Mouse (Mus musculus) cerebellum, postnatal 25 days (tissue): ENCODE data around the gene Galr2.

Experiments used
- DNase-seq, 2 experiments: peaks; one replicate each; pipeline ENCODE4 v3.0.0; 2021; ENCODE audit warnings: mixed read lengths in 2 of 2

Gene Galr2

DNA sequence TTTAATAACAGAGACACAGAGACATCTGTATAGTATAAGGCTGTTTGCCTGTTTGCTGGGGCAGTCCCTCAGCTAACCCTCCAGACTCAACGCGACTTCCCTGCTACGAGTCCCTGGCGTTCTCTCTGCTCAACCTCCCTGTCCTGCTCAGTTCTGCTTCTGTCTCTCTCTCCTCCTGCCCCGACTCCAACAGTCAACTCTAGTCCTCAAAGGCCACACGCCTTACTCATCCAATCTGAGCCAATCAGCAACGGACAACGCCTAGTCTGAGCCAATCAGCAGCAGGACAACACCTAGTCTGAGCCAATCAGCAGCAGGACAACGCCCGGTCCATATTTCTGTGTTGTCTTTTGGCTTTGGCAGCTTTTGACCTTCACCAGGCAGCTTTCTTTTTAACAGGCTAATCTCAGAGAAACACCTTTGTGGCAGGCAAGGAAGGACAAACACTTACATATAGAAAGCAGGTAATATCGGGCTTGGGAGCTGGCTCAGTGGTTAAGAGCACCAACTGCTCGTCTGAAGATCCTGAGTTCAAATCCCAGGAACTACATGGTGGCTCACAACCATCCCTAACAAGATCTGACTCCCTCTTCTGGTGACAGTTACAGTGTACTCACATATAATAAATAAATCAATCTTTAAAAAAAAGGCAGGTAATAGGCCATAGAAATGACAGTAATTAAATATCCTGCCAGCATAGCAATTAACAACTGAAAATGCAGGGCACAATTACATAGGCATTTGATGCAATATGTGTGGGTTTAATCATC is 27.2 kb downstream of the Galr2 start:
- no peak for DNase-seq

DNA sequence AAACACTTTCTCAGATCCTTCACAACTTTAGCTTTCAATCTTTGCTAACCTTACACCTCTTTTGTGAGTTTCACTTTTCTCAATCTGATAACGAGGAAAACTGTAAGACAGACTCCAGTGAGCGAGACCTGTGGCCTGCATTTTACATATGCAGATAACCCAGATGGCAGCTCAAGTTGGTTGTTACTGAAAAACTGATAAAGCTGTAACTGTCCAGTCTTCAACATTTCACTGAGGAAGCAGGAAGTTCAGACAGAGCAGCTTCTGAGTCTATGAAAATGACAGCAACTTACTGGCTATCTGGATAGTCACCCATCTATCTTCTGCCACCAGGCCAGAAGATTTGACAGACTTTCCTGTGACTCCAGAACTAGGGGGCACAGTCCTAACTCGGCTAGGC is 28.9 kb downstream of the Galr2 start:
- no peak for DNase-seq

DNA sequence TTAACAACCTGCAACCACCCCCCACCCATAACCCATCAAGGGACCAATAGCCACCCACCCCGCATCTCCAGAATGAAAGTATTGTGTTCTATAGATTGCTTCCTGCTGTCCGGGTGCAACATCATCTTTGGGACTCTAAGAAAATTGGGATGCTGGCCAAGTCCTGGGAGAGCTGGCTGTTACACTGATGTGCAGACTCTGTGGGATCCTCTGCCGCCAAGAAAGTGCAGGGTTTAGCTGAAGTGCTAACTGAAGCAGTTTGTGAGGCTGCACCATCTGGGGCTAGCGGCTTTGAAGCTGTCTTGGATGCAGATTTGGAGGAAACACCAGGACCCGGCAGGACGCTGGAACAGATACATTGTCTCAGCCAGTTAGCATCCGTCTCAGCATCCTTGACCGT is 30.4 kb downstream of the Galr2 start:
- DNase-seq: no peak

DNA sequence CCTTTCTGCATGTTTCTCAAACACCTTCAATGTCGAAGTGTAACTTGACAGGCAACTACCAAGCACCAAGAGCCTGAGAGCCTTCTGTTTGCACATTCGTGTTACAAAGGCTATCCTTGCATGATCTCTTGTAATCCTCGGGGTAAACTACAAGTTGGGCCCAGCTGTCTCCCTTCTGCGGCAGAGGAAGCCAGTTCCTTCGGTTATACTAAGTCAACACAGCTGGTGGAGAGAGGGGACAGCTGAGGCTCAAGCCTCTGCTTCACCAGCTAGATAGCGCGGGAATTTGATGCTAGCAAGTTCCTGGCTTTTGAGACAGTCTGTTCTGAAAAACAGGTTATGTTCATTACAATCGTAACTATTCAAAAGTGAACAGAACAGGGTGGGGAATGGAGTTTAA is 31.6 kb downstream of the Galr2 start:
- DNase-seq: no peak

DNA sequence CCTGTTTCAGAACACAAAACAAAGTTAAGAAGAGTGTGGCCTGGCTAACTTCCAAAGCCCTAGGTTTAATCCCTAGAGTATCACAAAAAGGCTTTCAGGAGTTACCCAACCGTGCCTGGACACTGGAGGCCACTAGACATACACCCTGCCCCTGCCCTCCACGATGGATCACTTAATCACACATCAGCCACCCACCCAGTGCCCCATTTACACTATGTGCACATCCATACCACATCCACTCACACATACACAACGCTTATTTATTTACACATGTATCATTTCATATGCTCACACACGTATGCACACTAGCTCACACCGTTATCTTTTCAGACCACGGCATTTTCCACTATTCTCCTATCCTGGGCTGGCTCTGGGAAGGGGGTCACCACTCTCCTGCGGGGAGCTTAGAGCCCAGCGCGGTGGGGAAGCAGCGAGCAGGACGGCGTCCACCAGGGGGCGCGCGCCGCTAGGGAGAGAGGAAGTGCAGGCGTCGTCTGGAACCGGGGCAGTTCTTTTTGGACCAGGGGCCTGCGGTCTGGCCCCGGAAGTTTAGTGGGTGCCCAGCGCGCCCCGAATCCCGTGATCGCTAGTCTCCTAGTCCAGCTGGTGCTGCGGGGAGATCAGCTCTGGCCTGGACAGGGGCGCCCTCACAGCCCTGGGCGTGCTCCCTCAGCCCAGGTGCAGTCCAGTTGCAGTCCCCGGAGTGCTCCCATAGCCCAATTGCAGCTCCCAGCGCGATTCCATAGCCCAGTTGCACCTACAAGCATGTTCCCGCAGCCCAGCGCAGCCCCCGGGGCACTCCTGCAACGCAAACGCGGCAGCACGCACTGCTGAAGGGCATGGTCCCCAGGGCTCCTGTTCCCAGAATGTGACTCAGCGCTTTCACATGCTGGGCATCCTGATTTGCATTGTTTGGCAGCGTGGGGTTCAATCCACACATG is 38.2 kb downstream of the Galr2 start:
- DNase-seq: peak; percentile 89 to 95

DNA sequence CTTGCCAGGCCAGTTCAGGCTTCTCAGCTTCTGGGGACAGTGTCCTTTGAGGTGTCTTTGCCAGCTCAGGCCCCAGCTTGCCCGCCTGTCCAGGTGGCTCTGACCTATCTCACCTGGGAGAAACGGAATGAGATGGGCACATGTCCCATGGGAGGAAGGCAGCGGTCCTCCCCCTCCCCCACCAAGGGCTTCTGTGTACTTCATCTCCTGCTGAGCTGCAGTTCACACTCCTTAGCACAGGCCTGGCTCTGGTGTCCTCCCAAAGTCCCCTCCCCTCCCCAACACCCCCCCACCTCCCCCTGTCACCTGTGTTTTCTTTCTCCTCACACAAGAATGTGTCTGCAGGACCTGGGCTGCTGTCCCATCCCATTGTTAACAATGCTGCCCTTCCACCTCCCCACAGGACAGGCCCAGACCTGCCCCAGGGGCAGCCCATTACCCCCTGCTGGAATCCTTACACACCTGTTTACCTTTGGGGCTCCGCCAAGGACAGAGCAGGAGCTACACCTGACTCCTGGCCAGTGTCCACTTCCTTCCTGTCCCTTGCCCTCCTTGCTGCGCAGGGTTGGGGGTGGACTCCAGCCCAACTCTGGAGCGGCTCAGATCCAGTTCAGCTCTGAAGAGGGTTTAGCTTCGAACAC is 46.3 kb downstream of the Galr2 start:
- no peak for DNase-seq

DNA sequence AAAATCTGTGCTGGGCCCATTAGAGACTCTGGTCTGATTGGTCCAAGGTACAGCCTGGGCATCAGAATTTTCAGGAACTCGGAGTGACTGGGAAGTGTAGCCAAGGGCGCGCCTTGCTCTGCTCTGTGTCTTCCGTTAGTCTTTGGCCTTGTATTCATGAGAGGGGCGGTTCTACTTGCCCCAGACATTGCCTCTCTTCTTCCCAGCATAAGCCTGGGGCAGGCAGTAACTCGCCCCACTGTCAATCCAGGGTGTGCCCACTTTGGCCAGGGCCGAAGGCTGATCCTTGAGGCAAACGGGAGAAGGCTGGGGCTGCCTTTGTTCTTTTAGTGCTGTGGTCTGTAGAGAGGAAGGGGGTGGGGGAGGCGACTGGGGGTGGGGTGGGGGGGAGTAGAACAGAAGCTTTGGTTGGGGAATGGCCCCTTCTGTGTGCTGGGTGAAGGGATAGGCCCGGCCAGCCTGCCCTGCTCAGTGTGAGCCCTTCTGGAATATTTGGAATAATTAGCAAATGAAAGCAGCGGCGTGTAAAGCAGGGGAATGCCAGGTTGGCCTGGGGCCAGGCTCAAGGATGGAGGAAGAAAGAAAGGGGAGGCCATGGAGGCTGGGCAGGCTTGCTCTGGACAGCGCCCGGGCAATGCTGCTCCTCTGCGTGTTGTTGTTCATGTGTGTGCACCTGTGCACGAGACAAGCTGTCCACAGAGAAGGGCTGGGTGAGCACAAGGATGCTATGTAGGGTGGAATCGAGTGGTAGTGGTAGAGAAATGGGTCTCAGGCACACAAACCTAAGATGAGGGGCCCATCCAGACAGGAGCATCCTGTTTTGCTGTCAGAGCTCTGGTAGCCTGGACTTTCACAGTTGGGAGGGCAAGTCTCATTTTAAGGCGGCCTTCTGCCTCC is 48.8 kb downstream of the Galr2 start:
- DNase-seq: peak in 1 of 2 experiments; percentile 54

DNA sequence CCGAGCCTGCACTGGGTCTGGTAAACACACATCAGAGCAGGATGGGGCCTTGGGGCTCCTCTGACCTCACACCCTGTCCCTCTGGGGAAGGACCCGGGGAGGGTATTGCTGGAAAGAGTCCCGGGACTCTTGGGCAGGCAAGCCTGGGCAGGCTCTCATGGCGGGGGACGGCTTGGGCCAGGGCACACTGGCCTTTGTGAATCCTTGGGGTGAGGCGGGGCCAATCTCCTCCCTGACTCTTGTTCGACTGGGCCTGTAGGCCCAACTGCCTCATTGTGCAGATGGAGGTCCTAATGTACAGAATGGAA is 49.4 kb downstream of the Galr2 start:
- DNase-seq: no peak

DNA sequence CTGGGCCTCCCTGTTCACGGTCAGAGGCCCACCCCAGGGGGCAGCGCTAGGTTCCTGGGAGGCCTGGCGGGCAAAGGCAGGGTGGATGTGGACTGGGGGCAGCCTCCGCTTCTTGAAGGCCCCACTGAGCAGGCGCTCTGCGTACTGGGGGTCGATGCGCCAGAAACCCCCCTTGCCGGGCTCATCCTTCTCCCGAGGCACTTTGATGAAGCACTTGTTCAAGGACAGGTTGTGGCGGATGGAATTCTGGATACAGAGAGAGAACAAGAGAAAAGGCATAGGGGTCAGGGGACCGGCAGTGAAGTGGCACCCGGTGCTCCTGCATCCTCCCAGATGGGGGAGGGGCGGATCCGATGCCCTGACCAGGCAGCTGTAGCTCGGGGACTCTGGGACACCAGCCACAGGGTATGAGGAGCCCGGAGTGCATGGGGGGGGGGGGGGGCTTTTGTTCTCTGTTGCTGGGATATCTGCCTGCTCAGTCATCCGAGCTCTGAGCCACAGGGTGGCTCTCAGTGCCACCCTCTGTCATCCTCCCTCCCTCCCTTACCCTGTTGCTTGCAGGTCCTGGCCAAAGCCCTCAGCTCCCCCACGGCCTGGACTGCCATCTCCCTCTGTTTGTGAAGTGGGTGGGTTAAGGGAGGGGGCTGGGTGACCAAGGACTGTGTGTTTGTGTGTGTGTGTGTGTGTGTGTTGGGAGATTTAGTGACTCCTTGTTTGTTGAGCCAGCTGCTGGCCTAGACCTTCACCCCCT is 51.7 kb downstream of the Galr2 start:
- peak in 1 of 2 experiments; percentile 49 for DNase-seq

DNA sequence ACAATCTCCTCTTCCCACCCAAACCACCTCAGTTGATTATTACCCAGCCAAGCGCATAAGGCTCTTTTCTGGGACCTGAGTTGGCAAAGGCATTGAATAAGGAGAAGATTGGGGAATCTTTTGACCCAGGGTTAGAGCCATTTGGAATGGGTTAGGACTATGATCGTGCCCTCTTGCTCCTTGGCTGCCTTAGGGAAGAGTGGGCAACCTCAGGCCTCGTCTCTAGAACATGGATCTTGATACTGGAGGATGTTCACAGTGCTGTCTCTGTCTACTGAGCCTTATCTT is 52.2 kb downstream of the Galr2 start:
- no peak for DNase-seq
